Mouse (Mus musculus): ENCODE measurements at regions not wholly inside any gene's neighbourhood (a gene's known extent, or its start where the extent isn't known, plus 50 kb on each side); places are given as distances from the start of the nearest gene placed in this dataset.

DNA sequence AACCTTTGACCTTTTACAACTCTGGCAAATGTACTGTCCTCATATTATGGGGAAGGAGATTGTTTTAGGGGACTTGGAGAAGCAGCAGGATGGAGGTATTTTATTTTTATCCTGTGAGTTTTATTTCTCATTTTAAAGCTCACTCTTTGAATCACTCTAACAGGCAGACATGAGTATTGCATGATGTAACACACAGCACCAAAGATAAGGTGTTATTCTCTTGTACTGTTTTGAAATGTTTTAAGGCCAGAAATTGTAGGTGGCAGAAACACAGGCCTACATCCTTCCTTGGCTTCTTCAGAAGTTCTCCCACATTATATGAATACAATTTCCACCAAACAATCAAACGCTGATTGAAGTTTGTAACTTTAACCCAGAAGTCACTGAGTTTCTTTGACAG lies 377.9 kb upstream of the Nr2f1 start:
- Histone ChIP-seq H3K4me2 (no peak overlapping the region), H3K4me1 (no peaks in the 10 kb centered on the region), H3K4me3 (no peak overlapping the region), H3K27ac (replicated peaks) (no peak overlapping the region), H3K36me3 (no peaks in the 10 kb centered on the region), H3K9me3 (no peaks in the 10 kb centered on the region), H3K9ac (no peak overlapping the region), H3K27me3 (replicated peaks) (no peaks in the 10 kb centered on the region)
- 84% methylated on average over 1 of the region's 1 CpGs for WGBS
- no peak for ATAC-seq (ENCODE audit: extremely low read depth, insufficient number of reproducible peaks, low FRiP score, low TSS enrichment)

DNA sequence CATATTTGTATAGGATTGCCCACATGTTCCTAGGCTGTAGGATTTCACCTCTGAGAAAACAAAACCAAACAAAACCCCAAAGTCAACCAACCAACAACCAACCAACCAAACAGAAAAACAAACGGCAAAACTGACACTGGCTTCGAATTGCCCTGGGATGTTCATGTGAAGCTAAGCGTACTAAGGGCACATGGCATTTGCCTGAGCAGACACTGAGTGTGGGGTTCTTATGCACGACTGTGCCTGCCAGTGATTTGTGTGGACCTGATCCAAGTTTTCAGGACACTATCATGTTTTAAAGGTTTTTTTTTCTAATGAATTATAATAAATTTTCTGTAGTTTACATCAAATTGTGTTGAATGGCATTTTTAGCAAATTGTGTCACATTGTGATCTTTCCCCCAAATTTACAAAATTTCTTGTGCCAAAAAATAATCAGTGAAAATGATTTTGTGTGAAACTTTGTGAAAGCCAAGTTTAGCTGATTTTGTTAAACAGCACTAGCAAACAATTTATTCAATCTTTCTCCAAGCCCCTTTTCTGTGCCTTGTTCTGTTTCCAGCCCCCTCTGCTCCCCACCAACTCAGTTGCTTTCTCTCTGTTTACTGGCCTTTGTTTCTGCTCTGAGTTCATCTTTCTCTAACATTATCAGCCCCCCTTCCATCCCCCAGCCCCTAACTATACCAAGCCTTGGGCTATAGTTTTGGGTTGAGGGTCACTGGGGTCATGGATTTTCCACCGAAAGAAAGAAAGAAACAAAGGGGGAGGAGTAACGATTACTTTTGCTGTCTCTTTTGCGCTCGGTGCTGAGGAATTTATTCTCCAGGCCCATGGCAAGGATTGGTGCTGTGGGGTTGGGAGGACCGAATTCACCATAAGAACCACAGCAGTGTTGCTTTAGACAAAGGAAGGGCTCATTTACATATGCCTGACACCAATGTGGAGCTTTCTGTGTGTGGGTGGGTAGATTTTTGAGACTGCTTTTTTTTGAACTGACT lies 377.0 kb upstream of the Nr2f1 start:
- no peaks in the 10 kb centered on the region for H3K9me3 ChIP-seq
- H3K4me3 ChIP-seq = no peak overlapping the region
- H3K4me2 ChIP-seq = no peak overlapping the region
- no peaks in the 10 kb centered on the region for H3K4me1 ChIP-seq
- no peaks in the 10 kb centered on the region for H3K27me3 ChIP-seq (replicated peaks)
- H3K9ac ChIP-seq = no peak overlapping the region
- WGBS = 66% methylated on average over 9 of the region's 9 CpGs
- no peak for ATAC-seq (ENCODE audit: extremely low read depth, insufficient number of reproducible peaks, low FRiP score, low TSS enrichment)
- H3K27ac ChIP-seq (replicated peaks) = no peak overlapping the region
- no peaks in the 10 kb centered on the region for H3K36me3 ChIP-seq

DNA sequence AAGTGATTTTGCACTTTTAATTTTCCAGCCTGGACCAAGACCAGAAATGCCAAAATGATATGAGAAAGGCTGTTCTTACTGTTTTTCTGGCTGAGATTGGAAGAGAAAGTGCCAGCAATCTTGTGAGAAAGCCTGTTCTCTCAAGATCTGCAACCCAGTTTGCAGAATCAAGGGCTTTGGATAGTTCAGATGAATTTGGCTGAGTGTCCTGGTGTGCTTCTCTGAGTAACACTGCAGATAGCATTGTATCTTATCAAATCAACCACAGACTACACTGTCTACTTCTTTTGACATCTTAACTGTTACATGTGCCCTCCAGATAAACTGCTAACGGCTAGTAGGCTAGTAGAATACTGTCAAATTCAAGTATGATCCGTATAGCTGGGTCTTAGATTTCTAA lies 371.5 kb upstream of the Nr2f1 start:
- H3K27ac ChIP-seq (replicated peaks) = no peak overlapping the region
- H3K9ac ChIP-seq = no peak overlapping the region
- 38% methylated on average over 2 of the region's 2 CpGs for WGBS
- H3K4me3 ChIP-seq = no peak overlapping the region
- no peaks in the 10 kb centered on the region for H3K36me3 ChIP-seq
- no peak for ATAC-seq (ENCODE audit: extremely low read depth, insufficient number of reproducible peaks, low FRiP score, low TSS enrichment)
- H3K4me1 ChIP-seq = no peaks in the 10 kb centered on the region
- H3K4me2 ChIP-seq = no peak overlapping the region
- no peaks in the 10 kb centered on the region for H3K9me3 ChIP-seq
- H3K27me3 ChIP-seq (replicated peaks) = no peaks in the 10 kb centered on the region

- Histone ChIP-seq H3K4me1 (no peaks in the 10 kb centered on the region), H3K9me3 (no peaks in the 10 kb centered on the region), H3K4me2 (no peak overlapping the region), H3K27me3 (replicated peaks) (no peaks in the 10 kb centered on the region), H3K4me3 (no peak overlapping the region), H3K27ac (replicated peaks) (no peak overlapping the region), H3K9ac (no peak overlapping the region), H3K36me3 (no peaks in the 10 kb centered on the region)
- 60% methylated on average over 2 of the region's 2 CpGs for WGBS
- ATAC-seq (ENCODE audit: extremely low read depth, insufficient number of reproducible peaks, low FRiP score, low TSS enrichment) = no peak
Observed at GRCm38 (mm10) chr13:78524446-78524937, 324.9 kb upstream of the Nr2f1 start.

- H3K4me3 ChIP-seq = no peak overlapping the region
- H3K9me3 ChIP-seq = no peaks in the 10 kb centered on the region
- no peaks in the 10 kb centered on the region for H3K36me3 ChIP-seq
- H3K9ac ChIP-seq = no peak overlapping the region
- ATAC-seq (ENCODE audit: extremely low read depth, insufficient number of reproducible peaks, low FRiP score, low TSS enrichment) = no peak
- H3K4me1 ChIP-seq = no peaks in the 10 kb centered on the region
- H3K27ac ChIP-seq (replicated peaks) = no peak overlapping the region
- 72% methylated on average over 1 of the region's 1 CpGs for WGBS
- no peak overlapping the region for H3K4me2 ChIP-seq
- H3K27me3 ChIP-seq (replicated peaks) = no peaks in the 10 kb centered on the region
Observed at GRCm38 (mm10) chr13:78520771-78521170, 321.2 kb upstream of the Nr2f1 start.

DNA sequence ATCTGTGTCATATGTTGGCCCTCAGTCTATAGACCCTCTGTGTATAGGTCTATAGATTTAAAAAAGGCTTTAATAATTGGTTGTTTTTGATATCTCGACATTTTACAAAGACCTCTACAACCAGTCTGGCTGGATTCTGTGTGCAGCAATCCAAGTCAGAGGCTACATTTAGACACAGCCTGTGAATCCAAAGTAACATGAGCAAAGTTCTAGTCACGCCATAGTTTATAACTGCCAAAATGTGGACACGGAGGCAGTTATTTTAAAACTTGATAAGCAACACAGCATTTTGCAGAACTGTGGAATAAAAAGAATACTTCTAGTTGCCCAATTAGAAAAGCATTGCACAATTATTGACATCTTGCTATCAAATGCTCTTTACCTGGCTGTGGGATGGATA lies 320.6 kb upstream of the Nr2f1 start:
- H3K4me2 ChIP-seq = no peak overlapping the region
- no peak overlapping the region for H3K4me3 ChIP-seq
- no peaks in the 10 kb centered on the region for H3K9me3 ChIP-seq
- no peak overlapping the region for H3K27ac ChIP-seq (replicated peaks)
- WGBS = 71% methylated on average over 3 of the region's 3 CpGs
- H3K4me1 ChIP-seq = no peaks in the 10 kb centered on the region
- no peak overlapping the region for H3K9ac ChIP-seq
- no peaks in the 10 kb centered on the region for H3K36me3 ChIP-seq
- H3K27me3 ChIP-seq (replicated peaks) = no peaks in the 10 kb centered on the region
- no peak for ATAC-seq (ENCODE audit: extremely low read depth, insufficient number of reproducible peaks, low FRiP score, low TSS enrichment)

DNA sequence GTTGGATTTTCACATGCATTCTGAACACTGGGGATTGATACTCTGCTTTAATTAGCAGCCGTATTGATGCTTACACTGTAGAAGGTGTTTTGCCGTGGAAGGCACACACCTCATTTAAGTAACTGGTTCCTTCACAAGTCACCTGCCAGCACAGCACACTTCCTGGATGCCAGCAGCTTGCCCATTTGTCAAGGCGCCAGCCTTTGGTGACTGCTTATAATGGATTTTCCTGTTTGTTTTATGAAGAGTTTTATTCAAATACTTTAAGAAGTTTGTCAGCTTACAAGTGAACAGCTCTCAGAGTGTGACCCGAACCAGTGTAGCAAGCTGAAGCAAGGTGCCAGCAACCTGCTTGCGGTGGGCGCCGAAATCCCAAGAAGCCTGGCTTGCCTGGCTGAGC lies 301.0 kb upstream of the Nr2f1 start:
- Histone ChIP-seq H3K4me3 (no peak overlapping the region), H3K36me3 (no peaks in the 10 kb centered on the region), H3K4me1 (no peaks in the 10 kb centered on the region), H3K9ac (no peak overlapping the region), H3K27me3 (replicated peaks) (no peaks in the 10 kb centered on the region), H3K27ac (replicated peaks) (no peak overlapping the region), H3K4me2 (no peak overlapping the region), H3K9me3 (no peaks in the 10 kb centered on the region)
- WGBS = 83% methylated on average over 7 of the region's 7 CpGs
- no peak for ATAC-seq (ENCODE audit: extremely low read depth, insufficient number of reproducible peaks, low FRiP score, low TSS enrichment)

- H3K27ac ChIP-seq (replicated peaks) = peak overlapping the region; percentile 36; the same call in 1 of the 2 replicates
- peaks cover 7% of the 10 kb centered on the region; the same call in 1 of the 2 replicates for H3K4me1 ChIP-seq
- no peak overlapping the region for H3K9ac ChIP-seq
- H3K27me3 ChIP-seq (replicated peaks) = no peaks in the 10 kb centered on the region
- no peaks in the 10 kb centered on the region for H3K36me3 ChIP-seq
- ATAC-seq (ENCODE audit: extremely low read depth, insufficient number of reproducible peaks, low FRiP score, low TSS enrichment) = no peak
- H3K9me3 ChIP-seq = no peaks in the 10 kb centered on the region
- WGBS = 45% methylated on average over 2 of the region's 2 CpGs
- H3K4me2 ChIP-seq = peak overlapping the region; percentile 49
- no peak overlapping the region for H3K4me3 ChIP-seq
Observed at GRCm38 (mm10) chr13:78483760-78484357, 284.3 kb upstream of the Nr2f1 start.

DNA sequence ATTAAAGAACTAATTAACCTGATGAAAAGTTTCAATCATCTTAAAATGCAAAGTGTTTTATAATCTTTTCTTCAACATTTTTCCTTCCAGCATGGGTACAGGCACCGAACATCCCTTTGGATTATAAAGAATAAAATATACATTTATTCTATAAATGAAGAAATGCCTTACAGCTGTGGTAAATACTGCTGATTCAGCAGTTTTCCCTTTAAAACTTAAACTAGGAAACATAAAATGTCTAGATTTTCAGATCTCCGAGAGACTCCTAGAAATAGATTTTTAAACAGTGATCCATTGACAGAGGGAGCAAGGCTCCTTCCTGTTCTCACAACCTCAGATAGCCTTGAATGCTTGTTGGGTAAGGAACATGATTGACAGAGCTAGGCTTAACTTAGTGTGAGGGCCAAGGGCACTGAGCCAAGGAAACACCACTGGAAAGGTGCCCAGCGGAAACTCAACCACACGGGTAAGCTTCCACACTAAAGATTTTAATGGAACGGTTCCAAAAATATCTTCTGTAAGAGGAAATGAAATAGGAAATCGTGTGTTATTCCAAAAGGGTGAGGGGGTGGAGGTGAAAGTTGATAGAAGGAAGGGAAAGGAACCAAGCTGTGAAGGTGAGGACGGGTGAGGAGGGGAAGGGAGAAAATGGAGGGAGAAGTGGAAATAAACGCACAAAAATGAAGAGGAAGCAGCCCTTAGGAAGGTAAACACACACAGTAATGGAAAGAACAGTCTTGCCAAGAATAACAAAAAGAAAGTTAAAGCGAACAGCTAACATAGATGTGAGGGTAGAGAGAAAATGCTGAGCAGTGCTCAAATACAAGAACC lies 283.6 kb upstream of the Nr2f1 start:
- H3K27ac ChIP-seq (replicated peaks) = peak overlapping the region; percentile 36; the same call in 1 of the 2 replicates
- WGBS = 37% methylated on average over 9 of the region's 9 CpGs
- H3K9ac ChIP-seq = no peak overlapping the region
- H3K36me3 ChIP-seq = no peaks in the 10 kb centered on the region
- H3K9me3 ChIP-seq = no peaks in the 10 kb centered on the region
- 0 out of 2 replicates have a peak overlapping the region, but pooled peaks have one; percentile 20 for H3K4me3 ChIP-seq
- no peaks in the 10 kb centered on the region for H3K27me3 ChIP-seq (replicated peaks)
- peak; percentile 73 for ATAC-seq (ENCODE audit: extremely low read depth, insufficient number of reproducible peaks, low FRiP score, low TSS enrichment)
- H3K4me1 ChIP-seq = peaks cover 7% of the 10 kb centered on the region; the same call in 1 of the 2 replicates
- H3K4me2 ChIP-seq = peak overlapping the region; percentile 49

GRCm38 (mm10) chr13:78451333-78452070 lies 251.9 kb upstream of the Nr2f1 start:
- no peaks in the 10 kb centered on the region for H3K36me3 ChIP-seq
- no peaks in the 10 kb centered on the region for H3K27me3 ChIP-seq (replicated peaks)
- H3K4me3 ChIP-seq = no peak overlapping the region
- no peak overlapping the region for H3K9ac ChIP-seq
- no peak overlapping the region for H3K27ac ChIP-seq (replicated peaks)
- 76% methylated on average over 2 of the region's 2 CpGs for WGBS
- ATAC-seq (ENCODE audit: extremely low read depth, insufficient number of reproducible peaks, low FRiP score, low TSS enrichment) = no peak
- no peaks in the 10 kb centered on the region for H3K9me3 ChIP-seq
- H3K4me2 ChIP-seq = no peak overlapping the region
- peaks cover 8% of the 10 kb centered on the region; the same call in 1 of the 2 replicates for H3K4me1 ChIP-seq

All from heart, embryonic 13.5 days (tissue).